Mouse (Mus musculus): ENCODE measurements at regions not wholly inside any gene's neighbourhood (a gene's known extent, or its start where the extent isn't known, plus 50 kb on each side); places are given as distances from the start of the nearest gene placed in this dataset.

- peak; percentile 98 for DNase-seq
Measured at GRCm38 (mm10) chr9:31971801-31972628, 58.8 kb upstream of the Barx2 start.

GRCm38 (mm10) chr9:31972629-31972993 is 59.3 kb upstream of the Barx2 start:
- DNase-seq, result no peak

DNA sequence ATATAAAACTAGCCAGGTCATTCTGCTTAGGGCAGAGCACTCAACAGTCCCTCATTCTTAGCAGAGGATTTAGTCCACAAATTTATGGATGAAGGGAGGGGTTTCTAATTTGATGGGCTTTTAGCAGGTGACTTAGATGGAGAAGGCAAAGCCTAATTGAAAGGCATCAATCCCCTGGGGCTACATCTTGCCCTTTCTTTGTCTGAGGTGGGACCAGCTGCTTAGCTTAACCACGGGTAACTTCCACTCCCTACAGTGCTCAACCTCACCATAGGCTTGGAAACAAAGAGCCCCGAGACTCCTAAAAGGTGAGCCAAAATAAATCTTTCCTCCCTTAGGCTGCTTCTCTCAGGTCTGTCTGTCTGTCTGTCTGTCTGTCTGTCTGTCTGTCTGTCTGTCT is 62.9 kb upstream of the Barx2 start:
- peak; percentile 64 for DNase-seq

DNA sequence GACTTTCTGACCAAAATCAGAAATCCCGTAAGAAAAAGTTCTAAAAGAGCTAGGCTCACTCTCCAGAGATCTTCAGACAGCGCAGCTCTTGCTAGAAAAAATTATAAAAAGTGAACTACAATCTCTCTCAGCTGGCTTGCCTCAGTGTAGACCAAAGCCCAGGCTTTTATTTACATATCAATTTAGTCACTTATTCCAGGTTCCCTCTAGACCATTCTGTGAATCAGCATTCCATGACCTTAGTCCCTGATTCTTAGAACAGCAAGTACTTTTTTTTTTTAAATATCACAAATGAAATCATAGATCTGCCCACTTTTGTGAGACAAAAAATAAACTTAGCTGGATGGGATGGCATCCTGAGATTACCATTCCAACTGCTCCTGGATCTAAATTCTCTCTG is 64.8 kb upstream of the Barx2 start:
- no peak for DNase-seq

DNA sequence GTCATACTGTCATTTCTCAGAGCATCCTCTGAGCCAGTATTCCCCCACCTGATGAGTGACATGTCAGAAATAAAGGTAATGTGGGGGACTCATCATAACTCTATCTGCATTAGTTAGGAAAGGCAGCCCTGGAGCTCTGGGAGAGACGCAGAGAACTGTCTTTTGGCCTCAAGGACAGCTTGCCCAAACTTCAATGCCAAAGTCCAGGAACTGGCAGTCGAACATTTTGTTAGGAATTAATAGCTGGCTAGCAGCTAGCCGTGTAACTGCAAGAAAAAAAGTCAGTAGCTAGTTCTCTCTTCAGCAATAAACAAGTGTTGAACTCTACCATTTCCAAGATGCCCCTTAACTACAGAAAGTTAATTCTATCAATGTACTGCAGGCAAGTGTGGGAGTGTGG is 65.9 kb upstream of the Barx2 start:
- DNase-seq, result peak; percentile 14

DNA sequence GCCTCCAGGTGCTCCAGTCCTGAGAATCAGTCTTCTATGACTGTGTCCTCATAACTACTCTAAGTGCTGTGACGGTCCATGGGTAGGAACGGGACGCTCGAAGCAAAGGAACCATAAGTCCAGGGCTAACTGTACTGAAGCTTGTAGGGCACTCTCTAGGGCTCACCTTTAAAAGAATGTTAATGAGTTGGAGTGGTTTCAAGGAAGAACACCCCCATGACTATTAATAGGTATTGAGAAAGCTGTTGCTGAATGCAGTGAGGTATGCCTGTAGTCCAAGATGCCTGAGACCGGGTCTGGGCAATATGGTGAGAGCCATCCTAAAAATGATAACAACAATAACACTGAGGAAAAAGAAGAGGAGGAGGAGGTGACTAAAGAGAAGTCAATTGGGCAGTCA is 67.2 kb upstream of the Barx2 start:
- peak; percentile 76 for DNase-seq

GRCm38 (mm10) chr9:31983759-31984586 is 70.7 kb upstream of the Barx2 start:
- DNase-seq, result peak; percentile 96

GRCm38 (mm10) chr9:31988826-31989225 is 75.6 kb upstream of the Barx2 start:
- DNase-seq, result peak; percentile 90

DNA sequence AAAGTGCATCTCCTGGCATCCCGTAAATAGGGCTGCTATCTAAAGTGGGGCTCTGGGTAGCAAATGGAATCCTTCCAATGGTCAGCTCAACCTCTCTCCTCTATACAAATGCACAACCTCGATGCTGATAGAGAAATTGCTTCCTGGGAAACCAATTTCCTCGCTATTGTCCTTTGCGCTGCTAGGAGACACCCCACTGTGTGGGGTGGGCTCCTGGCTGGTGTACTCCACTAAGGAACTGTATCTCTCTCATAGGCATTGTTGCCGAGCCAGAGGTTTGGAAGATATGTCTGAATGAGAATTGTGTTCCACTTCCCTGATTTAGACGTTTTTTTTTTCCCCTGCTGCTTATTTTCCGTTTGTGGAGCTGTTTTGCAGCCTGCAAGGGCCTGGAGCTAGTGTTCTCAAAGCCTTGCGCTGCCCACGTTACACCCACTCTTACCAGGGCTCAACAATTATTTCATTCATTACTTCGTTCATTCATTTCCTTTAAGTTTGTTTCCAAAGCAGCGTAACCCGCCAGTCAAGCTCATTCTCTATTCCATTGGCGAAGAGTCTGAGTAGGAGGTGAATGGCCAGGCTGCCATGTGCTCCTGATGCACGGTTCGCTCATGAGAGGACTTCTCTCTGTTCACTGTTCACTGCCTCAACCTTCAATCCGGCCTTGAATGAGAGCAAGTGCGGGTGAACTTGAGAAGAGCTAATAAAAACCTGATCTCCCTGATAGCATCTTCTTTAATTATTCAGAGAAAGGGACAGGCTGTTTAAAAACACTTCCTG is 76.5 kb upstream of the Barx2 start:
- DNase-seq, result peak; percentile 78

- peak; percentile 45 for DNase-seq
Measured at GRCm38 (mm10) chr9:31990456-31990855, 77.2 kb upstream of the Barx2 start.

GRCm38 (mm10) chr9:31993631-31994601 is 80.7 kb upstream of the Barx2 start:
- peak; percentile 95 for DNase-seq

DNA sequence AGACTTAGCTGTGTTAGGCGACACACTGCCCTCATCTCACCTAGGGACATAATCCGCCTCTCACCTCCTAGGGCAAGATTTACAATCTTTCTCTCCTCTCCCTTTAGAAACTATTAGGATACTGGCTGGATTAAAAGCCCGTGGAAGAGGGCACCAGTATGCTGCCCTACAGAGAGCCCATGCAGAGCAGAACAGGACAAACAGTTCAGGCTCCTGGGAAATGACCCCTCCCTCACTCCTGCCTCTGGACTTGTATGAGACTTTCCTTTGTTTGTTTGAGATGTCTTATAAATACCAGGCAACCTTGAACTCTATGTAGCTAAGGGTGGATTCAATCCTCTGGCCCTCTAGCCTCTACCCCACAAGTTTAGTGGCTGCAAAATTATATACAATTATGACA is 81.8 kb upstream of the Barx2 start:
- peak; percentile 70 for DNase-seq

- DNase-seq, result peak; percentile 76
Measured at GRCm38 (mm10) chr9:31995700-31996099, 82.4 kb upstream of the Barx2 start.

GRCm38 (mm10) chr9:31996466-31997177 is 83.4 kb upstream of the Barx2 start:
- DNase-seq, result peak; percentile 85

DNA sequence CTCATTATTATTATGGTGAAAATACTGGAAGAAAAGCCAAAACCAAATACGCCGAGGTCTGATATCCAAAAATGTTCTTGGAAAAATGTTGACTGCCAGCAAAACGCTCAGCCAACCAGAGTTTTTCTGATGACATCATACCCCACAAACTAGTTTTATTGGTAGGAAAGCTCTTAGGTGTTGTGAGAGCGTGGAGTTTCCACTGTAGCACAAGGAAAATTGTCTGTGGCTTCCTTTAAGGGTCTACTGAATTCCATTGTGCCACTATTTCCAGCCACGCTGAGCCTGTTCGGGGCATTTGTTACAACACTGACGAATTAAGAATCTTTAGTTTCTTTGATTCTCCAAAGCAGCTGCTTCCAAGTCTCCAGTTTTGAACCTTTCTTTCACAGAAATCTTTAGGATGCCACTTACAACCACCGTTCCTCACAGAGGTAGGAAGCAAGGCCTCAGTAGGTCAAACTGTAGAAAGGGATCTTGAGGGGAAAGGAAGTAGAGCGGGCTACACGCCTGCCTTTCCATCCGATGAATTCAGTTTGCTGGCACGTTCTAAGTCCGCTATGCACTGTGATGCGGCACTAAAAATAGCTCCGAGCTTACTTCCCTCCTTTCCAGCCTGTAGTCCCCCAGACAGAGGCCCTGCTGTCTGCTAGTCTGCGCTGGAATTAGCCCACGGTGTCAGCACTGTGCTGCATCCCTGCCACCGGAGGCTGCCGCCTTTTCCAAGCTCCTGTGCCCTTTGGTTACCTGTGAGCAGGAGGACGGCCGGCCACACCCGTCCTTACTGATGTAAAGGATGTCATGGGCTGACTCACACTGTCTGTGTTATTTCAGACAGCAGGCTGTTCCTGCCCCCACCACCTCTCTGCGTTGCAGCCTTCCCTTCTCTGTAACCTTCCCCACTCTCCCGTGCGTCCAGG is 84.2 kb upstream of the Barx2 start:
- DNase-seq, result peak; percentile 95

DNA sequence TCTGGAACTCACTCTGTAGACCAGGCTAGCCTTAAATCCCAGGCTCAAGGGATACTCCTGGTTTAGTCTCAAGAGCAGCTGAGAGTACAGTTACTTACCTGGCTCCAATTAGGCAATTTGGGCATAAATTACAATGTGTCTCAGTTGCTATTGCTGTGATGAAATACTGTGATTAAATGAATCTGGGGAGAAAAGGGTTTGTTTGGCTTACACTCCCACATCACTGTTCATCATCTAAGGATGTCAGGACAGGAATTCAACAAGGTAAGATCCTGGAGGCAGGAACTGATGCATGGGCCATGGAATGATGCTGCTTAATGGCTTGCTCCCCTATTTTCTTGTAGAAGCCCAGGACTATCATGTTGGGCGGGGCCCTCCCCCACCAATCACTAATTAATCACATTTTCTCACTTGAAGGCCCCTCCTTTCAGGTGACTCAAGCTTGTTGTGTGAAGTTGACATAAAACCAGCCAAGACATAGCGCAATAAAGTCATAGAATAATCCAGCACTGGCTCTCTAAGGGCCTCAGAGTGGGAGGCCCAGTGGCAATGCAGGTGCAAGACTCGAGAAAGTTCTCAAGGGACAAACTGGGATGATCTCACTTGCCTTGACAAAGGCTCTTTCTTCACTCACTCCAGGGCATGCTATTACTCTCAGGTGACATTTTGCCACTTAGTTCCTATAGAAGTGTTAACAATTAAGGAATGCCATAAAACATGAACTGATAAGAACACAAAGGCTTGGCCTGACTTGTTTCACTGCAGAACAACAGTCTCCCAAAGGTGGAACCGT is 85.4 kb upstream of the Barx2 start:
- DNase-seq, result peak; percentile 84

DNA sequence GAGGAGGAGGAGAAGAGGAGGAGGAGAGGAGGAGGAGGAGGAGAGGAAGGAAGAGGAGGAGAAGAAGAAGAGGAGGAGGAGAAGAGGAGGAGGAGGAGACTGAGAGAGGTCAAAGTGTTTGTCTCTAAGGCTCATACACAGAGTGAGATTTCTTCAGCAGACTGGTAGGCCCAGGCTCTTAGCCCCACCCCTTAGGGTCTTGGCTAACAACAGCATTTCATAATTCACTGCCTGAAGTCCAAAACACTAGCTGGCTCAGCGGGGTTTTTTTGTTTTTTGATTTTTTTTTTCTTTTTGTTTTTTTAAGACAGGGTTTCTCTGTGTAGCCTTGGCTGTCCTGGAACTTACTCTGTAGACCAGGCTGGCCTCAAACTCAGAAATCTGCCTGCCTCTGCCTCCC is 86.5 kb upstream of the Barx2 start:
- DNase-seq, result peak; percentile 96

- no peak for DNase-seq
Measured at GRCm38 (mm10) chr9:32002924-32003323, 89.7 kb upstream of the Barx2 start.

- peak; percentile 68 for DNase-seq
Measured at GRCm38 (mm10) chr9:32003730-32004129, 90.5 kb upstream of the Barx2 start.

Measured in heart, adult 11 months (tissue).